Mouse (Mus musculus): ENCODE measurements around the gene Jup.

Gene Jup

GRCm38 (mm10) chr11:100408076-100408834, 10.7 kb upstream of the Jup start:
- no peak for DNase-seq (ENCODE audit: low spot score in 2 of 2)

DNA sequence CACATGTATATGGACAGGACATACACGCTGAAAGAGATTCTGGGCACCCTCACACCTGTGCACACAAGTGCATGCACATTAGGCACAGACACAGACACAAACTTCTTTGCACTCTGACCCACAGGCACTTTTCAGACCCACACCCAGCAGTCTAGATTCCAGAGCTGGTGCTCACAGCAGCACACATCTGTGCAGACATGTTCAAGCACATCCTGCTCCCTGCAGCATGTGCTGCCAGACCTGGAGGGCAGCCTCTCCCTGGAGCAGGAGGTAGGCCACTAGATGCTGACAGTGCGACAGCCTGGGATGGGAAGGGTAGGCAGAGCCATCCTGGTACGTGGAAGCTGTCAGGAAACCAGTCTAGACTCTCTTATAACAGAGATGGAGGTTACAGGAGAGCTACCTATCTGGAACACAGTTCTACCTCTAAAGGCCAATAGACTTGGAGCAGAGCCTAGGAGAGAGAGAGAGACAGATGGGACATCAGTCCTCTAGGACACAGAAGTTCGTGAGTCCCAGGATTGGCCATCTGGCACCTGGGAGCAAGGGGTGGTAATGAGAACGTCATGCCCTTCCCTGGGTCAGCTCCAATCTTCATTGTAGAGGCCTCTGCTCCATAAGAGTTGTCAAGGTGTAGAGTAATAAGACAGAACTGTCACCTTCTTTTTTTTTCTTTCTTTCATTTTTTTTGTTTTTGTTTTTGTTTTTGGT, 9.6 kb upstream of the Jup start:
- no peak for DNase-seq (ENCODE audit: low spot score in 2 of 2)

- no peak for DNase-seq (ENCODE audit: low spot score in 2 of 2)
These were observed 8.7 kb upstream of the Jup start for GRCm38 (mm10) chr11:100406273-100406672.

DNA sequence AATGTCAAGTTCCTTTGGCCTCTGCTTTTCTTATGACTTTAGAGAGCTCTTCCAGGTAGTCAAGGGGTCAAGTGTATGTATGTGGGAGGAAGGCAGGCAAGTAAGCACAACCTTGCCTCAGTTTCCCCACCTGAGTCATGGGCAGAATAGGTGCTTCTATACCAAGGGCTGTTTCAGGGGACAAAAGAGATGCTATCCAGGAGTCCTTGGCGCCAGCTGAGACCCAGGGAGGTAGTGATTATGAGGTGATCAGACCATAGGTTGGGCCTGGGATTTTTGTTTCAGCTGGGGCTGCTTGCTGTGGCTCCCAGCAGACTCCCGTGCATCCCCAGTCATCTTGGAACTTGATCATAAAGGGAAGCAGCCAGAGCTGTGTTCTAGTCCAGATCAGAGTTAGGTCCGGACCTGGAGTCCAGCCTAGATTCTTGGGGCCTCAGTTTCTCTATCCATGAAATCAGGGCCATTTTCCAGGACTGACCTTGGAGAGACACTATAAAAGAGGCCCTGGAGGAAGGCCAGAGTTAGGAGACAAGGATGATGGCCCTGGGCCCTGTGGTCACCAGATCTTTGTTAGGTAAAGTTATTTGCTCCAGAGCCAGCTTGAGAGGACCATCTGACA, 7.0 kb upstream of the Jup start:
- DNase-seq (ENCODE audit: low spot score in 2 of 2): no peak

- no peak for DNase-seq (ENCODE audit: low spot score in 2 of 2)
These were observed 6.0 kb upstream of the Jup start for GRCm38 (mm10) chr11:100403445-100404134.

DNA sequence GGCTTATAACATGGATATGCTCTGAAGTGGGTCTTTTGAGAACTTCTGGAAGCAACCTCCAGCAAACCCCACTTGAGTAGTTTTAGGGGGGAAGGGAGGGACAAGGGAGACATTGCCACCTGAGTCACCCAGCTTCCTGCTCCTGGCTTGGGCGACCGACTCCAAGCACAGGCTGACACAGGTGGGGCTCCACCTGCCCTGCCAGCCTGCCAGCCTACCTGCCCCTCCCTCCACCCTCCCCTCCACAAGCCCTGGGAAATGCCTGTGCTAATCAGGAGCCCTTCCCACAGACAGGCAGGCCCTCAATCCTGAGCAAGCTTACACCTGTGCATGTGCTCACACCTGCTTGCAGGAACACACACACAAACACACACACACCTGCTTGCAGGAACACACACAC, 5.1 kb upstream of the Jup start:
- no peak for DNase-seq (ENCODE audit: low spot score in 2 of 2)

GRCm38 (mm10) chr11:100402240-100402639, 4.7 kb upstream of the Jup start:
- no peak for DNase-seq (ENCODE audit: low spot score in 2 of 2)

- no peak for DNase-seq (ENCODE audit: low spot score in 2 of 2)
These were observed 3.3 kb upstream of the Jup start for GRCm38 (mm10) chr11:100400842-100401241.

GRCm38 (mm10) chr11:100399727-100400538, 2.4 kb upstream of the Jup start:
- DNase-seq (ENCODE audit: low spot score in 2 of 2): no peak

GRCm38 (mm10) chr11:100399320-100399719, 1.8 kb upstream of the Jup start:
- no peak for DNase-seq (ENCODE audit: low spot score in 2 of 2)

GRCm38 (mm10) chr11:100398517-100398916, 954 bp upstream of the Jup start:
- no peak for DNase-seq (ENCODE audit: low spot score in 2 of 2)

- DNase-seq (ENCODE audit: low spot score in 2 of 2): peak in 1 of 2 experiments; percentile 14
These were observed 520 bp downstream of the Jup start for GRCm38 (mm10) chr11:100396886-100397599.

DNA sequence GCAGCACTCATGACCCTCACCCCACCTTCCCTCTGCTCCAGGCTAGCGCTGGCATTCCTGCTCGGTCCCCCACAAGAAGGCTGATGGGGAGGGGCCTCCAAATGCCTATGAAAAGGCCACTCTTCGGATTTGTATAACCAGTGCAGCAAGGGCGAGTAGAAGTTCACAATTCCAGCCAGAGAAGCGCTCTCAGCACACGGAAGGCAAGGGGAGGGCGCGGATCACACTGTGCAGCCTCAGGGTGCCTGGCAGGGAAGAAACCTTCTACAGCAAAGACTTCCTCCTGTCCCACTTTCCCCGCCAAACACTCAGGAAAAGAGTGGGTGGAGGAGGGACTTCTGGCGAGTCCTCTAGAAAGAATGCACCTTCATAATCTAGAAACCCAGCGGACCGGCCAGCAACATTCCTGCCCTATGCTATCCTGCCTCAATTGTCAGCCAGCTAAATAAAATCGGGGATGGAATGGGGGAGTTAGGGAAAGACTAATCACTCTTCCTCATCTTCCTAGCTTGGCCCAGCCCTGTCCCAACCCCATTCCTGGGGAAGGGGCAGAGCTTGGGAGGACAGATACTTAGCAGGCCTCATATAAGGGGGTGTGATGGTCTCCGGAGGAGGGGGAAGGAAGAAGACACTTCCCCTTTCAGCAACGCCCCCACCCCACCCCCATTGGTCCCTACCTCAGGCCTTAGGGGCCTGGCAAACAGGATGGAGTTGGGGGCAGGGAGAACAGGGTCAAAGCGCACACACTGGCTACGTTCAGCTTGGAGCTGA, 1.5 kb downstream of the Jup start:
- DNase-seq (ENCODE audit: low spot score in 2 of 2): peak in 1 of 2 experiments; percentile 38

DNA sequence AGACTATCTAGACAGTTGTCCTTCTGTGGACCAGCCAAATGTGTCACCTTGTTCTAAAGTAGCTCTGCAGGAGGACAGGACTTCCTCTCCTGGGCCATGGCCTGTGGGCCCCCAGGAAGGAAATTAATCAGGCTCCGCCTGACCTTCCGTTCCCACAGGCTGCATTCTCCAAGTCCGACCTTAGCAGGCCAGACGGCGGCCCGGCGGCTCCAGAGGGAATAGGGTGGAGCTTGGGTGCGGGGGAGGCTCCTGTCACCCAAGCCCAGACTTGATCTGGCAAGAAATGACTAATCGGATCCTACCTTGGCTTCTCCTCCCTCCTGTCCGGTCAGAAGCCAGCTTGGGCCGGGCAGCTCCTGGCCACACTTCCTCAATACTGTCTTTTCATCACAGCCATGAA, 2.4 kb downstream of the Jup start:
- no peak for DNase-seq (ENCODE audit: low spot score in 2 of 2)

DNA sequence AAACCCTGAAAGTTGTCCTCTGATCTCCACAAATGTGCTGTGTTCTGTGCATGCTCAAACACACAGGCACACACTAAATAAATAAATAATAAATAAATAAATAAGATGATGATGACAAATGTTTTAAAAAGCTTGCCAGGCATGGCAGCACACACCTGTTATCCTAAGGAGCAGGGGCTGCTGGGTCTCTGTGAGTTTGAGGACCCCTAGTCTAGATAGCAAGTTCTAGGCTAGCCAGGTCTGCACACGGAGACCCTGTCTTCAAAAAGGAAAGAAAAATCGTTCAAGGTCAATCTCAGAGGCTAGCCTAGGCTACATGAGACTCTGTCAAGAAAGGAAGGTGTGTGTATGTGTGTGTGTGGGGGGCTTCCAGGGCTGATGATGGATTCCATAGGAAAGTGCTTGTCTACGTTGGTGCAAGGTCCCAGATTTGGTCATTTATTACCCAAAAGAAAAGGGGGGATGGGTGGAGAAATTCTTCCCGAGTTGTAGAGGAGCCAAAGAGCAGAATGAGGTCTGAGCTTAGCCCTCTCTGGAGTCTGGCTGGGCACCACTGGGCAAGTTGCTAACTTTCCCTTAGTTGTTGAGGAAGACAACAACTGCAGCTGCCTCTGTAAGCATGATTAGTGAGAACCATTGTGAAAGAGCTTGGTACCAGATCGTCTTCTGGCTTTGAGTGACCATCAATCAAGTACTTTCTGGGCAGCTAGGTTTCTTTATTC, 3.0 kb downstream of the Jup start:
- DNase-seq (ENCODE audit: low spot score in 2 of 2): no peak

- no peak for DNase-seq (ENCODE audit: low spot score in 2 of 2)
These were observed 3.8 kb downstream of the Jup start for GRCm38 (mm10) chr11:100393733-100394132.

DNA sequence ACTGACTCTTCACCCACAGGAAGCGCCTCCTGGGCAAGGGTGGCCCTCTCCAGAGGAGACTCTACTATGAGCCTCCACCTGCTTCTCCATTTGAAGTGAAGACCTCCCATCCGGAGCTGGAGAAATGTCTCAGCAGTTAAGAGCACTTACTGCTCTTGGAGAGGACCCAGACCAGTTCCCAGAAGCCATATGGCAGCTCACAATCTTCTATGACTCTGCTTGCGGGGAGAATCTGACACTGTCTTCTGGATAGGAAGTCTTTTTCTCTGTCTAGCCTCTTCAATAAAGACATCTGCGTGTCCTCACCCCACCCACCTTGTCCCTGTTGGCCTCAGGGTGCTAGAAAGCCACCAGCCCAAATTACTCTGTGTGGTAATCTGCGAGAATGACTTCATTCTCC, 4.6 kb downstream of the Jup start:
- no peak for DNase-seq (ENCODE audit: low spot score in 2 of 2)

GRCm38 (mm10) chr11:100391884-100392345, 5.6 kb downstream of the Jup start:
- DNase-seq (ENCODE audit: low spot score in 2 of 2): no peak

All from right cerebral cortex, postnatal 36 days (tissue).